Mouse (Mus musculus): ENCODE data around the gene Ddx20. TPM values are rescaled to one million over a fixed set of nuclear protein-coding genes. Genes with fewer than 3 reads are reported as not detected.

Gene Ddx20
- polyA plus RNA-seq (2012) = 12.6 and 21.5 TPM in 2 replicates

GRCm38 (mm10) chr3:105687324-105688060 lies at the start of gene Ddx20:
TSS of gene Ddx20 (minus strand) at chr3:105687574.
- no peak for TF ChIP-seq GATA1 (IDR thresholded peaks at IDR 0.05; ENCODE audit: low read length)

- TF ChIP-seq GATA1 (IDR thresholded peaks at IDR 0.05; ENCODE audit: low read length) = no peak
Measured at GRCm38 (mm10) chr3:105737070-105737469, 49.7 kb upstream of the Ddx20 start.

GRCm38 (mm10) chr3:105736148-105736547 lies 48.8 kb upstream of the Ddx20 start:
- TF ChIP-seq GATA1 (IDR thresholded peaks at IDR 0.05; ENCODE audit: low read length) = no peak

- TF ChIP-seq GATA1 (IDR thresholded peaks at IDR 0.05; ENCODE audit: low read length) = no peak
Measured at GRCm38 (mm10) chr3:105735285-105735684, 47.9 kb upstream of the Ddx20 start.

GRCm38 (mm10) chr3:105733538-105733937 lies 46.2 kb upstream of the Ddx20 start:
- TF ChIP-seq GATA1 (IDR thresholded peaks at IDR 0.05; ENCODE audit: low read length) = no peak

GRCm38 (mm10) chr3:105732360-105732759 lies 45.0 kb upstream of the Ddx20 start:
- TF ChIP-seq GATA1 (IDR thresholded peaks at IDR 0.05; ENCODE audit: low read length) = no peak

GRCm38 (mm10) chr3:105726037-105726436 lies 38.7 kb upstream of the Ddx20 start:
- TF ChIP-seq GATA1 (IDR thresholded peaks at IDR 0.05; ENCODE audit: low read length) = no peak

GRCm38 (mm10) chr3:105722510-105722909 lies 35.1 kb upstream of the Ddx20 start:
- TF ChIP-seq GATA1 (IDR thresholded peaks at IDR 0.05; ENCODE audit: low read length) = no peak

- no peak for TF ChIP-seq GATA1 (IDR thresholded peaks at IDR 0.05; ENCODE audit: low read length)
Measured at GRCm38 (mm10) chr3:105721681-105722201, 34.4 kb upstream of the Ddx20 start.

- TF ChIP-seq GATA1 (IDR thresholded peaks at IDR 0.05; ENCODE audit: low read length) = no peak
Measured at GRCm38 (mm10) chr3:105720514-105720913, 33.1 kb upstream of the Ddx20 start.

- TF ChIP-seq GATA1 (IDR thresholded peaks at IDR 0.05; ENCODE audit: low read length) = no peak
Measured at GRCm38 (mm10) chr3:105719979-105720378, 32.6 kb upstream of the Ddx20 start.

- no peak for TF ChIP-seq GATA1 (IDR thresholded peaks at IDR 0.05; ENCODE audit: low read length)
Measured at GRCm38 (mm10) chr3:105718746-105719145, 31.4 kb upstream of the Ddx20 start.

GRCm38 (mm10) chr3:105717856-105718555 lies 30.6 kb upstream of the Ddx20 start:
- TF ChIP-seq GATA1 (IDR thresholded peaks at IDR 0.05; ENCODE audit: low read length) = no peak

- no peak for TF ChIP-seq GATA1 (IDR thresholded peaks at IDR 0.05; ENCODE audit: low read length)
Measured at GRCm38 (mm10) chr3:105716353-105717000, 29.1 kb upstream of the Ddx20 start.

GRCm38 (mm10) chr3:105714820-105715167 lies 27.4 kb upstream of the Ddx20 start:
- TF ChIP-seq GATA1 (IDR thresholded peaks at IDR 0.05; ENCODE audit: low read length) = no peak
